Mouse (Mus musculus) c-Kit-positive CD71-positive TER-119-positive erythroid progenitor cells, embryonic 14.5 days (primary cell): ENCODE data around the gene Ube3c.

Experiments used
- DNase-seq: peaks from one replicate; pipeline ENCODE4 v3.0.0-alpha.2; 2013; ENCODE audit warnings: low spot score

The Ube3c gene

GRCm38 (mm10) chr5:29672551-29672950 lies 103.5 kb downstream of the Ube3c start:
- no peak for DNase-seq

GRCm38 (mm10) chr5:29674305-29674704 lies 105.3 kb downstream of the Ube3c start:
- DNase-seq, result no peak

- no peak for DNase-seq
Observed at GRCm38 (mm10) chr5:29676445-29676844, 107.4 kb downstream of the Ube3c start.

DNA sequence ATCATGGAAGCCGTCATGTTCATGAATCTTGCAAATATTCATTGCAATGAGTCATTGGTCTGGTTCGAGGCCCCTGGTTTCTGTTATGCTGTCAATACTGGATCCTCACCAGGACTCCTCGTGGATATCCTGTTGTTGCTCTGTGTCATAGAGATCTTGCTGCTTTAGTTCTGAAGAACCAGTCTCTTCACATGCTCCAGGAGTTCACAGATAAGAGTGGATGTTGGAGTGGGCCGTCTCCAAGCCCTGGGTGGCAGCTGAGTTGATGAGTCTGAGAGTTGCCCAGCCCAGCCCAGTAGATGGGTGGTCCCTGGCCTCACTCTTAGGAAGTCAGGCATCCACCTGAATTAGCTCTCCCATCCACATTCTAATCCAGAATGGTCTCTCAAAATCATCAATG lies 116.0 kb downstream of the Ube3c start:
- DNase-seq, result no peak

GRCm38 (mm10) chr5:29687671-29688070 lies 118.6 kb downstream of the Ube3c start:
- peak; percentile 34 for DNase-seq

GRCm38 (mm10) chr5:29688352-29688751 lies 119.3 kb downstream of the Ube3c start:
- peak; percentile 5 for DNase-seq

GRCm38 (mm10) chr5:29698493-29698892 lies 129.5 kb downstream of the Ube3c start:
- no peak for DNase-seq

DNA sequence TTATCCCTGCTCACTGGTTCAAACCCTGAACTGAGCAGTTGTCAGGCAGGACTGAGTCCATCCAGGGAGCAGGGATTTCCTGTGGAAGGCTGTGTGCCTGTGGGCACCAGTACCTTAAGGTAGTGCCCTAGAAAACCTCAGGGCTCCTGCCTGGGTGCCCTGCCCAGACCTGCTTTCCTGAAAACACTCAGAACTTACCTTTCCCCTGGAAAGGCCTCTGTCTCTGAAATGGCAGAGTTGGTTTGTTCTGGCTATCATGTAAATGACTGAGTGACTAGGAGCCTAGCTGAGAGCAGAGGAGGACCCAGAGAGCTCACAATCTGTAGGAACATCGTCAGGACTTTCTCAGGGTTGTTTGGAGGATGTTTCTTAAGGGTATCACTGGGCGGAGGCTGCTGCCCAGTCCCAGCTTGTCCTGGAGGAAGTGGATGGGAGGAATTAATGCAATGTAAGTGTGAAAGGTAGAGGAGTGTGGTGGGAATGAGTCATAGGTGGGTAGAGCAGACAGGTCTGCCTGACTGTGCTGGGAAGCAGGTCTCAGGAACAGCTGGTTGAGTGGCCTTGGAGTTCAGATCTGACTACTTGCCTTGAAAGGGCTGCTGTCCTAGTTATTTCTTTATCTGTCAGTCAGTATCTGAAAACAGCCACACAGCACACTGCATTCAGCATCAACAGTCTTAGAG lies 130.6 kb downstream of the Ube3c start:
- no peak for DNase-seq

DNA sequence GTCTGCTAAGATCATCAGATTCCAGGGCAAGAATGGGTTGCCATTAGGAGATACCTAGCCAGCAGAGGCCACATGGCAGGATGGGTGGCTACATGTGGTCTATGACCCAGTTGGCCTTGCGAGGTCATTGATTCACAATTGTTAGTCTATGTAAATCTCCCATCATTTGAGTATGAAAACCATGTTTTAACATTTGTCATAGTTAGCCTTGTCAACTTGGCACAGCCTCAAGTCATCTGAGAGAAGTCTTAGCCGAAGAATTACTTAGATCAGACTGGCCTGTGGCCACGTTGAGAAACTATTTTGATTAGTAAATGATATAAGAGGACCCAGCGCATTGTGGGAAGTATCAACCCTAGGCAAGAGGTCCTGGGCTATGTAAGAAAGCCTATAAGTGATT lies 138.2 kb downstream of the Ube3c start:
- no peak for DNase-seq

GRCm38 (mm10) chr5:29708258-29708657 lies 139.2 kb downstream of the Ube3c start:
- DNase-seq, result no peak

- DNase-seq, result no peak
Observed at GRCm38 (mm10) chr5:29711631-29712030, 142.6 kb downstream of the Ube3c start.

- DNase-seq, result no peak
Observed at GRCm38 (mm10) chr5:29712906-29713305, 143.9 kb downstream of the Ube3c start.

DNA sequence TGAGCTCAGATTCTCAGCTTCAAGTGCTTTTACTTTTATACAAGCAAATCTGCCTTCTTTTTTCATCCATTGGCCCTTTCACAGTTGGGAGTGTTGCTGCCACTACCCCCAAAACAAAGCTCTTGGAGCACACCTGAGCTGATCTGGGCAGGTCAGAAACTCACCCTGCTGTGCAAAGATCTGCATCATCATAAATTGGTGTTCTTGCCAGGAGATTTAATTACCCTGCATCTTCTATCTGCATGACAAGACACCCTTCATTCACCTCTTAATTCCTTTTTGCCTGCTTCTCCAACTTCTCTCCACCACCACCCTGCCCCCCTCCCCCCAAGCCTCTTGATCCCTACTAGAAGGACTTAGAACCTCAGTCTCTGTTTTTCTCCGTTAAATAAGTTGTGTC lies 152.1 kb downstream of the Ube3c start:
- DNase-seq, result no peak

DNA sequence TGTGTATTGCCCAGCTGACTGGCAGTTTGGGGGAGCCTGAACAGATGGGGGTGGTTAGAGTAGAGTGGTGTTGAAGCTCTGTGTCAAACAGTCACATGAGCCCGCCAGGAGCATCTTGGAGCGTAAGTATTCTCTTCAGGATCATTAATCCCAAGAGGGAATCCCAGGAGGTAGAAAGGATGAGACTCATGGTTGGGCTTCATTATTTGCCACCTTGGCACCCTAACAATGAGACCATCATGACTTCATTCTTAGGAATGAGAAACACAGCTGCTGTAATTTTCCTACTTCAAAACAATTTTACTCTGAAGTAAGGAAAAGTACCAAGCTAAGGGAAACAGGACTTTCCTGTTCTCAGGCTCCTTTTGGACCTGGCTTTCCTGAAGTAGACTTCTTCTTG lies 156.3 kb downstream of the Ube3c start:
- no peak for DNase-seq
